Mouse (Mus musculus): ENCODE data around the gene Ahdc1.

Gene Ahdc1

GRCm38 (mm10) chr4:133055163-133055951 is 44.3 kb downstream of the Ahdc1 start:
- no peak for DNase-seq (ENCODE audit: low spot score in 2 of 2)

GRCm38 (mm10) chr4:133056069-133056890 is 45.2 kb downstream of the Ahdc1 start:
- peak; percentile 75 to 83 for DNase-seq (ENCODE audit: low spot score in 2 of 2)

GRCm38 (mm10) chr4:133057389-133058122 is 46.5 kb downstream of the Ahdc1 start:
- peak; percentile 77 to 79 for DNase-seq (ENCODE audit: low spot score in 2 of 2)

GRCm38 (mm10) chr4:133058123-133058453 is 47.0 kb downstream of the Ahdc1 start:
- DNase-seq (ENCODE audit: low spot score in 2 of 2): no peak

GRCm38 (mm10) chr4:133058513-133059480 is 47.7 kb downstream of the Ahdc1 start:
- DNase-seq (ENCODE audit: low spot score in 2 of 2): no peak

- DNase-seq (ENCODE audit: low spot score in 2 of 2): no peak
These were observed 49.6 kb downstream of the Ahdc1 start for GRCm38 (mm10) chr4:133060702-133061101.

GRCm38 (mm10) chr4:133061798-133062197 is 50.7 kb downstream of the Ahdc1 start:
- DNase-seq (ENCODE audit: low spot score in 2 of 2): no peak

GRCm38 (mm10) chr4:133062286-133062685 is 51.2 kb downstream of the Ahdc1 start:
- DNase-seq (ENCODE audit: low spot score in 2 of 2): no peak

- DNase-seq (ENCODE audit: low spot score in 2 of 2): no peak
These were observed 52.1 kb downstream of the Ahdc1 start for GRCm38 (mm10) chr4:133063203-133063602.

GRCm38 (mm10) chr4:133063799-133064198 is 52.7 kb downstream of the Ahdc1 start:
- no peak for DNase-seq (ENCODE audit: low spot score in 2 of 2)

GRCm38 (mm10) chr4:133064791-133065190 is 53.7 kb downstream of the Ahdc1 start:
- DNase-seq (ENCODE audit: low spot score in 2 of 2): no peak

GRCm38 (mm10) chr4:133065894-133066386 is 54.9 kb downstream of the Ahdc1 start:
- DNase-seq (ENCODE audit: low spot score in 2 of 2): no peak

- DNase-seq (ENCODE audit: low spot score in 2 of 2): no peak
These were observed 57.5 kb downstream of the Ahdc1 start for GRCm38 (mm10) chr4:133068400-133069138.

- DNase-seq (ENCODE audit: low spot score in 2 of 2): no peak
These were observed 59.3 kb downstream of the Ahdc1 start for GRCm38 (mm10) chr4:133070388-133070787.

- no peak for DNase-seq (ENCODE audit: low spot score in 2 of 2)
These were observed 59.8 kb downstream of the Ahdc1 start for GRCm38 (mm10) chr4:133070821-133071372.

GRCm38 (mm10) chr4:133073192-133073591 is 62.1 kb downstream of the Ahdc1 start:
- DNase-seq (ENCODE audit: low spot score in 2 of 2): no peak

- DNase-seq (ENCODE audit: low spot score in 2 of 2): no peak
These were observed 63.2 kb downstream of the Ahdc1 start for GRCm38 (mm10) chr4:133074070-133074819.

GRCm38 (mm10) chr4:133074894-133075572 is 64.0 kb downstream of the Ahdc1 start:
- no peak for DNase-seq (ENCODE audit: low spot score in 2 of 2)

- no peak for DNase-seq (ENCODE audit: low spot score in 2 of 2)
These were observed 67.9 kb downstream of the Ahdc1 start for GRCm38 (mm10) chr4:133078947-133079346.

Measured in spleen, postnatal 36 days (tissue).